Mouse (Mus musculus): ENCODE data around the gene Ing2.
A peak's percentile ranks its signal among the peaks of the same experiment; 100 is the strongest.

Gene Ing2

GRCm38 (mm10) chr8:47674777-47675710 is at the start of gene Ing2:
TSS of gene Ing2 (minus strand) at chr8:47675556.
- peak; percentile 100 for DNase-seq

GRCm38 (mm10) chr8:47721609-47722008 is 46.3 kb upstream of the Ing2 start:
- no peak for DNase-seq

GRCm38 (mm10) chr8:47718641-47719040 is 43.3 kb upstream of the Ing2 start:
- DNase-seq = no peak

- DNase-seq = peak; percentile 97
Measured at GRCm38 (mm10) chr8:47713761-47714745, 38.7 kb upstream of the Ing2 start, which contains the start of gene Cdkn2aip. TSS of gene Cdkn2aip (minus strand) at chr8:47713932.

GRCm38 (mm10) chr8:47713171-47713663 is 37.9 kb upstream of the Ing2 start:
- no peak for DNase-seq

GRCm38 (mm10) chr8:47708106-47708505 is 32.8 kb upstream of the Ing2 start:
- no peak for DNase-seq

- no peak for DNase-seq
Measured at GRCm38 (mm10) chr8:47706746-47707145, 31.4 kb upstream of the Ing2 start.

GRCm38 (mm10) chr8:47702333-47702732 is 27.0 kb upstream of the Ing2 start:
- no peak for DNase-seq

- DNase-seq = no peak
Measured at GRCm38 (mm10) chr8:47697696-47698095, 22.3 kb upstream of the Ing2 start.

- DNase-seq = no peak
Measured at GRCm38 (mm10) chr8:47695431-47696105, 20.2 kb upstream of the Ing2 start.

- peak; percentile 93 to 97 for DNase-seq
Measured at GRCm38 (mm10) chr8:47693119-47693518, 17.8 kb upstream of the Ing2 start.

- no peak for DNase-seq
Measured at GRCm38 (mm10) chr8:47691831-47692230, 16.5 kb upstream of the Ing2 start.

- DNase-seq = no peak
Measured at GRCm38 (mm10) chr8:47691303-47691702, 15.9 kb upstream of the Ing2 start.

GRCm38 (mm10) chr8:47690674-47691078 is 15.3 kb upstream of the Ing2 start:
- DNase-seq = no peak

GRCm38 (mm10) chr8:47689704-47690326 is 14.5 kb upstream of the Ing2 start:
- DNase-seq = peak; percentile 28 to 45

GRCm38 (mm10) chr8:47684441-47684840 is 9.1 kb upstream of the Ing2 start:
- DNase-seq = no peak

GRCm38 (mm10) chr8:47683994-47684393 is 8.6 kb upstream of the Ing2 start:
- DNase-seq = no peak

- DNase-seq = no peak
Measured at GRCm38 (mm10) chr8:47680306-47680705, 5.0 kb upstream of the Ing2 start.

GRCm38 (mm10) chr8:47679603-47680002 is 4.2 kb upstream of the Ing2 start:
- no peak for DNase-seq

- no peak for DNase-seq
Measured at GRCm38 (mm10) chr8:47676631-47677030, 1.3 kb upstream of the Ing2 start.

GRCm38 (mm10) chr8:47676224-47676623 is 868 bp upstream of the Ing2 start:
- DNase-seq = peak in 1 of 2 experiments; percentile 27

GRCm38 (mm10) chr8:47675786-47676185 is 430 bp upstream of the Ing2 start:
- DNase-seq = peak in 1 of 2 experiments; percentile 59
